Mouse (Mus musculus) neural tube, embryonic 13.5 days (tissue): ENCODE results near the gene Tas2r137. TPM values are rescaled to one million over a fixed set of nuclear protein-coding genes. Genes with fewer than 3 reads are reported as not detected.

Experiments
- ATAC-seq: fragments of 200-750 bp; cut with Nextera tagmentation; 2 replicates; pipeline ENCODE4 v1.8.0; 2017; ENCODE audit warnings: low read depth, mild to moderate bottlenecking, moderate TSS enrichment, moderate library complexity
- H3K27ac ChIP-seq: fragments of 300-500 bp; sonication (generic); replicated peaks from 2 replicates; pipeline ENCODE4 v1.5.1; 2015; ENCODE audit warnings: moderate library complexity, mild to moderate bottlenecking, inconsistent platforms
- H3K27me3 ChIP-seq: fragments of 300-500 bp; sonication (generic); 2 replicates; pipeline ENCODE4 v1.6.1; 2015; ENCODE audit warnings: mild to moderate bottlenecking, inconsistent platforms
- H3K36me3 ChIP-seq: fragments of 300-500 bp; sonication (generic); 2 replicates; pipeline ENCODE4 v1.6.1; 2015; ENCODE audit warnings: mild to moderate bottlenecking, inconsistent platforms
- H3K4me1 ChIP-seq: fragments of 300-500 bp; sonication (generic); replicated peaks from 2 replicates; pipeline ENCODE4 v1.6.1; 2015; ENCODE audit warnings: inconsistent platforms
- H3K4me2 ChIP-seq: fragments of 300-500 bp; sonication (generic); 2 replicates; pipeline ENCODE4 v1.6.1; 2015; ENCODE audit warnings: inconsistent platforms, mild to moderate bottlenecking, moderate library complexity
- H3K4me3 ChIP-seq: fragments of 300-500 bp; sonication (generic); 2 replicates; pipeline ENCODE4 v1.5.1; 2015; ENCODE audit warnings: mild to moderate bottlenecking, inconsistent platforms
- H3K9ac ChIP-seq: fragments of 300-500 bp; sonication (generic); 2 replicates; pipeline ENCODE4 v1.6.1; 2015; ENCODE audit warnings: moderate library complexity, mild to moderate bottlenecking, inconsistent platforms
- H3K9me3 ChIP-seq: fragments of 300-500 bp; sonication (generic); 2 replicates; pipeline ENCODE4 v1.6.1; 2016; ENCODE audit warnings: inconsistent platforms
- WGBS: fragments of 180-500 bp; shearing (Covaris S2); methylation state at CpG from one replicate; pipeline ENCODE4 v1.1.7; 2015; 5-methylcytosine and 5-hydroxymethylcytosine counted together
- polyA plus RNA-seq: library from polyadenylated mRNA; unstranded; fragments of >200 nt; fragmentation: Nextera tagmentation; extraction: Ambion mirVana; gene quantifications from 2 replicates; pipeline ENCODE4 v1.2.1, GENCODE M21; 2015

Gene Tas2r137
- polyA plus RNA-seq, 1 experiment from 2014 or later: 0.18 TPM

DNA sequence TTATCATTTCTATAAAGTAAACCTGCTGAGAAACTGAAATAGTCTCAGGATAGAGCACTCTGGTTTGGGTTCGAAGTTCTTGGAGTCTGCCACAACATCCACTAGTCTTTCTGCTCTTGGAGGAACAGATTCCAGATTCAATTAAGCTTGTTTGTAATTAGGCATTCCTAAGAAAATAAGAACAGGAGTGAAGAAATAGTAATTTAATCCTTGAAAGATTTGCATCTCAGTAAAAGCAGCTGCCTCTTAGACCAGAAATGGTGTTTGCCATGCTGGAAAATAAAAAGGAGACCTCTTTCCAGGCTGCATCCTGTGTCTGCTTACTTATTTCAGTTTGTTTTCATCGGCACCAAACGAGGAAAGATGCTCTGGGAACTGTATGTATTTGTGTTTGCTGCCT lies 2.2 kb downstream of the Tas2r137 start, which contains the start of gene Tas2r108:
Tas2r108 (plus strand) TSS at position 301 of the 400 bp plus-strand sequence.
- no peak within 1 kb of the TSS for H3K9ac ChIP-seq
- ATAC-seq: no peak
- 90% methylated on average over 3 of the region's 3 CpGs for WGBS
- H3K4me2 ChIP-seq: no peak within 1 kb of the TSS
- H3K36me3 ChIP-seq: no peaks in the 10 kb centered on the region
- no peaks in the 10 kb centered on the region for H3K4me1 ChIP-seq
- H3K27me3 ChIP-seq: no peaks in the 10 kb centered on the region
- no peak within 1 kb of the TSS for H3K27ac ChIP-seq
- no peaks in the 10 kb centered on the region for H3K9me3 ChIP-seq
- H3K4me3 ChIP-seq: no peak within 1 kb of the TSS

DNA sequence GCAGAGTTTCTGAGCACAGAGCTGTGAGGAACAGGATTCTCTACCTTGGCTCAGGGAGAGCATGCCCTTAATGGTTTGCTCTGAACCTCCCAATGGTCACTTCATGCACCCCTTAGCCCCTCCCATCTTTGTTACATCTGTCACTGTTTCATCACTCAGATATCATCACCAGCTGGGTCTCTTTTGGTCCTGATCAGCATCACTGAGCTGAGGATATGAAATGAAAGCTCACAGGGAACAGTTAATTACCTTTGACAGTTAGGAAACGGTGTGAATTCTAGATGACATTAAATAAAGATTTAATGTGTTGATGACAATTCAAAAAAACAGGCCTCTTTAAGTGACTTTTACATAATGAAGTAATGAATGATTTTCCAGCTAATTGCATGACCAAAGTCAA lies 28.4 kb downstream of the Tas2r137 start, which contains the start of gene Prss37:
Prss37 (minus strand) TSS at position 101 of the 400 bp plus-strand sequence.
- ATAC-seq: no peak
- no peak within 1 kb of the TSS for H3K4me3 ChIP-seq
- H3K36me3 ChIP-seq: no peaks in the 10 kb centered on the region
- no peaks in the 10 kb centered on the region for H3K4me1 ChIP-seq
- H3K27me3 ChIP-seq: no peaks in the 10 kb centered on the region
- H3K9ac ChIP-seq: no peak within 1 kb of the TSS
- no peak within 1 kb of the TSS for H3K4me2 ChIP-seq
- no peak within 1 kb of the TSS for H3K27ac ChIP-seq
- no peaks in the 10 kb centered on the region for H3K9me3 ChIP-seq
- WGBS: 53% methylated on average over 1 of the region's 1 CpGs

Other genes with a start within 250 kb of the Tas2r137 start
- 39.8 and 41.2 TPM in 2 replicates for gene Agk, start 166.1 kb upstream of the Tas2r137 start, polyA plus RNA-seq
- gene E330009J07Rik, start 55.1 kb upstream of the Tas2r137 start, polyA plus RNA-seq: 12.3 and 13.7 TPM in 2 replicates
- gene Wee2, start 52.1 kb upstream of the Tas2r137 start, polyA plus RNA-seq: 0.10 and 0.39 TPM in 2 replicates
- 124 and 131 TPM in 2 replicates for gene Ssbp1, start 19.9 kb upstream of the Tas2r137 start, polyA plus RNA-seq
- gene Tas2r108, start 2.3 kb downstream of the Tas2r137 start, polyA plus RNA-seq: 0.40 TPM in 1 of 2 replicates, not detected in the other
- gene Prss37, start 28.3 kb downstream of the Tas2r137 start, polyA plus RNA-seq: not detected in 2 replicates
- gene Olfr461, start 63.8 kb downstream of the Tas2r137 start, polyA plus RNA-seq: 0.14 TPM in 1 of 2 replicates, not detected in the other
- gene Olfr460, start 78.3 kb downstream of the Tas2r137 start, polyA plus RNA-seq: not detected in 2 replicates
- 0.63 and 1.1 TPM in 2 replicates for gene Clec5a, start 94.6 kb downstream of the Tas2r137 start, polyA plus RNA-seq
- not detected in 2 replicates for gene Tas2r138, start 122.1 kb downstream of the Tas2r137 start, polyA plus RNA-seq
- gene Mgam, start 137.6 kb downstream of the Tas2r137 start, polyA plus RNA-seq: 0.21 and 0.22 TPM in 2 replicates